Mouse (Mus musculus) heart, postnatal 0 days (tissue): ENCODE results near the gene Pard3.

Experiments used
- CTCF ChIP-seq: IDR thresholded peaks from 2 replicates; pipeline ENCODE4 v1.5.1; 2016; ENCODE audit warnings: antibody characterized with exemption, control low read depth, low read depth
- EP300 ChIP-seq: IDR thresholded peaks from 2 replicates; pipeline ENCODE4 v1.6.1; 2016; ENCODE audit warnings: antibody characterized with exemption, low read depth

- TF ChIP-seq EP300: no peak
- no peak for TF ChIP-seq CTCF
These were observed 5.0 kb downstream of the Pard3 start for GRCm38 (mm10) chr8:127068719-127069118.
